Mouse (Mus musculus): ENCODE measurements around the gene Ankra2. TPM values are rescaled to one million over a fixed set of nuclear protein-coding genes. Genes with fewer than 3 reads are reported as not detected.
A peak's percentile ranks its signal among the peaks of the same experiment; 100 is the strongest.

Gene Ankra2
- polyA plus RNA-seq, 1 experiment from 2014 or later = 19.3 TPM

GRCm38 (mm10) chr13:98280990-98281650, 18.2 kb downstream of the Ankra2 start:
- no peaks in the 10 kb centered on the region for H3K27me3 ChIP-seq (replicated peaks; ENCODE audit: control insufficient read depth, insufficient read depth, low read length)
- no peak overlapping the region for H3K4me3 ChIP-seq (ENCODE audit: low read depth, low read length)
- H3K4me2 ChIP-seq (replicated peaks; ENCODE audit: low read depth) = no peak overlapping the region
- H3K4me1 ChIP-seq (replicated peaks; ENCODE audit: control insufficient read depth, insufficient read depth, low read length) = no peaks in the 10 kb centered on the region
- H3K9ac ChIP-seq (ENCODE audit: low read depth, low read length) = no peak overlapping the region
- ATAC-seq = no peak
- H3K27ac ChIP-seq (ENCODE audit: low read depth, low read length) = no peak overlapping the region
- 0 out of 2 replicates have a peak, but pooled peaks cover 3% of the 10 kb centered on the region for H3K36me3 ChIP-seq (ENCODE audit: control insufficient read depth, insufficient read depth)
- no peak for TF ChIP-seq CTCF (IDR thresholded peaks at IDR 0.05; ENCODE audit: low read depth)
- 71% methylated on average over 12 of the region's 12 CpGs for WGBS
- H3K9me3 ChIP-seq (ENCODE audit: control insufficient read depth) = no peaks in the 10 kb centered on the region

- 54% methylated on average over 2 of the region's 2 CpGs for WGBS
- Histone ChIP-seq H3K9ac (ENCODE audit: low read depth, low read length) (no peak overlapping the region), H3K4me3 (ENCODE audit: low read depth, low read length) (no peak overlapping the region), H3K27me3 (replicated peaks; ENCODE audit: control insufficient read depth, insufficient read depth, low read length) (no peaks in the 10 kb centered on the region), H3K9me3 (ENCODE audit: control insufficient read depth) (no peaks in the 10 kb centered on the region), H3K4me1 (replicated peaks; ENCODE audit: control insufficient read depth, insufficient read depth, low read length) (no peaks in the 10 kb centered on the region), H3K36me3 (ENCODE audit: control insufficient read depth, insufficient read depth) (no peaks in the 10 kb centered on the region), H3K27ac (ENCODE audit: low read depth, low read length) (no peak overlapping the region), H3K4me2 (replicated peaks; ENCODE audit: low read depth) (no peak overlapping the region)
- ATAC-seq = no peak
- TF ChIP-seq CTCF (IDR thresholded peaks at IDR 0.05; ENCODE audit: low read depth) = peak; percentile 34
These were observed 27.8 kb downstream of the Ankra2 start for GRCm38 (mm10) chr13:98290719-98291118.

GRCm38 (mm10) chr13:98291712-98292111, 28.8 kb downstream of the Ankra2 start:
- Histone ChIP-seq H3K9ac (ENCODE audit: low read depth, low read length) (no peak overlapping the region), H3K9me3 (ENCODE audit: control insufficient read depth) (no peaks in the 10 kb centered on the region), H3K4me2 (replicated peaks; ENCODE audit: low read depth) (no peak overlapping the region), H3K36me3 (ENCODE audit: control insufficient read depth, insufficient read depth) (no peaks in the 10 kb centered on the region), H3K27me3 (replicated peaks; ENCODE audit: control insufficient read depth, insufficient read depth, low read length) (no peaks in the 10 kb centered on the region), H3K4me1 (replicated peaks; ENCODE audit: control insufficient read depth, insufficient read depth, low read length) (no peaks in the 10 kb centered on the region), H3K4me3 (ENCODE audit: low read depth, low read length) (no peak overlapping the region), H3K27ac (ENCODE audit: low read depth, low read length) (no peak overlapping the region)
- 79% methylated on average over 8 of the region's 8 CpGs for WGBS
- no peak for TF ChIP-seq CTCF (IDR thresholded peaks at IDR 0.05; ENCODE audit: low read depth)
- ATAC-seq = no peak

GRCm38 (mm10) chr13:98296072-98296471, 33.2 kb downstream of the Ankra2 start:
- Histone ChIP-seq H3K4me2 (replicated peaks; ENCODE audit: low read depth) (no peak overlapping the region), H3K27me3 (replicated peaks; ENCODE audit: control insufficient read depth, insufficient read depth, low read length) (no peaks in the 10 kb centered on the region), H3K27ac (ENCODE audit: low read depth, low read length) (no peak overlapping the region), H3K4me1 (replicated peaks; ENCODE audit: control insufficient read depth, insufficient read depth, low read length) (no peaks in the 10 kb centered on the region), H3K9me3 (ENCODE audit: control insufficient read depth) (no peaks in the 10 kb centered on the region), H3K36me3 (ENCODE audit: control insufficient read depth, insufficient read depth) (no peaks in the 10 kb centered on the region), H3K4me3 (ENCODE audit: low read depth, low read length) (no peak overlapping the region), H3K9ac (ENCODE audit: low read depth, low read length) (no peak overlapping the region)
- TF ChIP-seq CTCF (IDR thresholded peaks at IDR 0.05; ENCODE audit: low read depth) = no peak
- ATAC-seq = no peak
- WGBS = 36% methylated on average over 5 of the region's 5 CpGs

GRCm38 (mm10) chr13:98297883-98298482, 35.1 kb downstream of the Ankra2 start:
- peak; percentile 53 for TF ChIP-seq CTCF (IDR thresholded peaks at IDR 0.05; ENCODE audit: low read depth)
- no peak overlapping the region for H3K4me2 ChIP-seq (replicated peaks; ENCODE audit: low read depth)
- no peaks in the 10 kb centered on the region for H3K4me1 ChIP-seq (replicated peaks; ENCODE audit: control insufficient read depth, insufficient read depth, low read length)
- no peaks in the 10 kb centered on the region for H3K36me3 ChIP-seq (ENCODE audit: control insufficient read depth, insufficient read depth)
- no peaks in the 10 kb centered on the region for H3K27me3 ChIP-seq (replicated peaks; ENCODE audit: control insufficient read depth, insufficient read depth, low read length)
- 94% methylated on average over 6 of the region's 6 CpGs for WGBS
- H3K4me3 ChIP-seq (ENCODE audit: low read depth, low read length) = no peak overlapping the region
- no peak for ATAC-seq
- no peaks in the 10 kb centered on the region for H3K9me3 ChIP-seq (ENCODE audit: control insufficient read depth)
- no peak overlapping the region for H3K27ac ChIP-seq (ENCODE audit: low read depth, low read length)
- H3K9ac ChIP-seq (ENCODE audit: low read depth, low read length) = no peak overlapping the region

GRCm38 (mm10) chr13:98298833-98299758, 36.2 kb downstream of the Ankra2 start:
- ATAC-seq = peak; percentile 80
- H3K9ac ChIP-seq (ENCODE audit: low read depth, low read length) = no peak overlapping the region
- WGBS = 41% methylated on average over 21 of the region's 21 CpGs
- H3K4me2 ChIP-seq (replicated peaks; ENCODE audit: low read depth) = no peak overlapping the region
- no peak overlapping the region for H3K27ac ChIP-seq (ENCODE audit: low read depth, low read length)
- no peaks in the 10 kb centered on the region for H3K36me3 ChIP-seq (ENCODE audit: control insufficient read depth, insufficient read depth)
- no peaks in the 10 kb centered on the region for H3K27me3 ChIP-seq (replicated peaks; ENCODE audit: control insufficient read depth, insufficient read depth, low read length)
- no peaks in the 10 kb centered on the region for H3K9me3 ChIP-seq (ENCODE audit: control insufficient read depth)
- H3K4me3 ChIP-seq (ENCODE audit: low read depth, low read length) = no peak overlapping the region
- peak; percentile 87 for TF ChIP-seq CTCF (IDR thresholded peaks at IDR 0.05; ENCODE audit: low read depth)
- H3K4me1 ChIP-seq (replicated peaks; ENCODE audit: control insufficient read depth, insufficient read depth, low read length) = no peaks in the 10 kb centered on the region
